Mouse (Mus musculus) olfactory bulb, adult 2 months (tissue): Measurements from ENCODE around the gene R3hdm4.

Experiments used
- CTCF ChIP-seq: fragments of 200-500 bp; IDR thresholded peaks from 2 replicates; pipeline ENCODE4 v1.5.1; 2012; ENCODE audit warnings: low read depth, mild to moderate bottlenecking, low read length, moderate library complexity; ENCODE audit not compliant: insufficient read depth
- POLR2A ChIP-seq: fragments of 200-500 bp; IDR thresholded peaks from 2 replicates; pipeline ENCODE4 v1.6.1; 2012; ENCODE audit warnings: mild to moderate bottlenecking, low read depth, low read length, moderate library complexity; ENCODE audit not compliant: insufficient read depth

- TF ChIP-seq CTCF, result no peak
- no peak for TF ChIP-seq POLR2A
Observed at GRCm38 (mm10) chr10:79873313-79873712, 47.7 kb downstream of the R3hdm4 start.
